Comparison of ENCODE assay signal across 10 mouse cellular contexts in genomic region chr7:139308140-139308895, GRCm38 (mm10).
A peak's percentile ranks its signal among the peaks of the same experiment; 100 is the strongest.
DNase-seq lines count a peak whose midpoint lies in the region; ATAC-seq and TF ChIP-seq lines count a peak whose summit lies in the region.
"Had no signal": no experiment of that assay in that cellular context is flagged by ENCODE, and none has a peak within 500 bp of the region (broad histone marks: within the 10 kb centered on the region; RNA-seq: fewer than 3 reads in every experiment).

No protein-coding gene starts in this region.

- H3K9me3 ChIP-seq in limb, embryonic 13.5 days, result no peaks in the 10 kb centered on the region
- H3K9me3 ChIP-seq in limb, embryonic 10.5 days (replicated peaks), result no peaks in the 10 kb centered on the region
- no peaks in the 10 kb centered on the region for H3K9me3 ChIP-seq in stomach, postnatal 0 days (ENCODE audit: control insufficient read depth, low read length)
- H3K9me3 ChIP-seq in forebrain, embryonic 14.5 days (replicated peaks; ENCODE audit: control insufficient read depth, low read length), result no peaks in the 10 kb centered on the region
- H3K9me3 ChIP-seq in forebrain, embryonic 15.5 days, result no peaks in the 10 kb centered on the region
- H3K9me3 ChIP-seq: hindbrain, embryonic 15.5 days had no signal

- TF ChIP-seq CTCF in heart, adult 2 months (IDR thresholded peaks at IDR 0.05), result peak; percentile 55
- peak; percentile 71 for TF ChIP-seq CTCF in stomach, postnatal 0 days (IDR thresholded peaks at IDR 0.05; ENCODE audit: low read depth)

- no peak overlapping the region for H3K9ac ChIP-seq in limb, embryonic 13.5 days
- peak overlapping the region; percentile 12; the same call in 1 of the 2 replicates for H3K9ac ChIP-seq in heart, adult 2 months (ENCODE audit: low read depth, low read length)
- no peak overlapping the region for H3K9ac ChIP-seq in stomach, postnatal 0 days (ENCODE audit: low read length)
- H3K9ac ChIP-seq in forebrain, embryonic 14.5 days (ENCODE audit: low read length), result no peak overlapping the region
- H3K9ac ChIP-seq in forebrain, embryonic 15.5 days (replicated peaks), result no peak overlapping the region
- H3K9ac ChIP-seq: hindbrain, embryonic 15.5 days had no signal

- no peaks in the 10 kb centered on the region for H3K36me3 ChIP-seq in limb, embryonic 13.5 days
- no peaks in the 10 kb centered on the region for H3K36me3 ChIP-seq in limb, embryonic 10.5 days
- 0 out of 2 replicates have a peak, but pooled peaks cover 2% of the 10 kb centered on the region for H3K36me3 ChIP-seq in heart, adult 2 months (ENCODE audit: control insufficient read depth, insufficient read depth, low read length)
- no peaks in the 10 kb centered on the region for H3K36me3 ChIP-seq in stomach, postnatal 0 days (ENCODE audit: control insufficient read depth, insufficient read depth, low read length)
- no peaks in the 10 kb centered on the region for H3K36me3 ChIP-seq in forebrain, embryonic 14.5 days (ENCODE audit: control insufficient read depth, insufficient read depth, low read length)
- no peaks in the 10 kb centered on the region for H3K36me3 ChIP-seq in forebrain, embryonic 15.5 days
- H3K36me3 ChIP-seq: hindbrain, embryonic 15.5 days had no signal

- WGBS in limb, embryonic 13.5 days, result 73% methylated on average over 8 of the region's 8 CpGs
- WGBS in limb, embryonic 10.5 days, result 82% methylated on average over 8 of the region's 8 CpGs
- WGBS in heart, adult 2 months, result 55% methylated on average over 8 of the region's 8 CpGs
- WGBS in stomach, postnatal 0 days, result 54% methylated on average over 8 of the region's 8 CpGs
- 80% methylated on average over 8 of the region's 8 CpGs for WGBS in forebrain, embryonic 14.5 days
- 75% methylated on average over 8 of the region's 8 CpGs for WGBS in forebrain, embryonic 15.5 days

- H3K79me2 ChIP-seq in heart, adult 2 months (replicated peaks; ENCODE audit: control insufficient read depth, insufficient read depth, low read length), result no peaks in the 10 kb centered on the region

- H3K4me3 ChIP-seq in limb, embryonic 13.5 days, result no peak overlapping the region
- H3K4me3 ChIP-seq in limb, embryonic 10.5 days, result no peak overlapping the region
- H3K4me3 ChIP-seq in heart, adult 2 months, result no peak overlapping the region
- H3K4me3 ChIP-seq in stomach, postnatal 0 days (ENCODE audit: low read depth, low read length), result no peak overlapping the region
- H3K4me3 ChIP-seq in forebrain, embryonic 14.5 days (ENCODE audit: low read depth, low read length), result no peak overlapping the region
- no peak overlapping the region for H3K4me3 ChIP-seq in forebrain, embryonic 15.5 days
- H3K4me3 ChIP-seq: hindbrain, embryonic 15.5 days; myocyte had no signal

- DNase-seq in limb, embryonic 10.5 days (ENCODE audit: low spot score), result no peak
- peak; percentile 70 for DNase-seq in cerebellum, adult 11-12 months
- DNase-seq in heart, adult 2 months, result peak; percentile 78 to 85
- peak; percentile 45 to 57 for DNase-seq in kidney, postnatal 25 days
- peak; percentile 37 for DNase-seq in stomach, postnatal 0 days (ENCODE audit: low spot score)
- no peak for DNase-seq in forebrain, embryonic 14.5 days (ENCODE audit: low spot score)

- intact Hi-C loops in heart, adult 2 months (cut with DNase I), result loop anchor here (2.0 kb wide), 1 partner anchor 126 kb away; no protein-coding TSS in a partner anchor

- no peaks in the 10 kb centered on the region for H3K27me3 ChIP-seq in limb, embryonic 13.5 days
- H3K27me3 ChIP-seq in limb, embryonic 10.5 days (ENCODE audit: low read depth, poor library complexity, severe bottlenecking), result peaks cover 17% of the 10 kb centered on the region
- no peaks in the 10 kb centered on the region for H3K27me3 ChIP-seq in heart, adult 2 months (ENCODE audit: control insufficient read depth, insufficient read depth, low read length)
- no peaks in the 10 kb centered on the region for H3K27me3 ChIP-seq in stomach, postnatal 0 days (ENCODE audit: control insufficient read depth, insufficient read depth, low read length)
- H3K27me3 ChIP-seq in forebrain, embryonic 14.5 days (replicated peaks; ENCODE audit: control insufficient read depth, insufficient read depth, low read length), result no peaks in the 10 kb centered on the region
- no peaks in the 10 kb centered on the region for H3K27me3 ChIP-seq in forebrain, embryonic 15.5 days
- H3K27me3 ChIP-seq: hindbrain, embryonic 15.5 days had no signal

- TF ChIP-seq EP300 in heart, adult 2 months (IDR thresholded peaks at IDR 0.05; ENCODE audit: insufficient read depth, low read depth, low read length), result 0 out of 2 replicates have a peak, but pooled peaks have one; percentile 62
- TF ChIP-seq EP300 in stomach, postnatal 0 days (optimal IDR thresholded peaks at IDR 0.05), result no peak

- no peak overlapping the region for H3K4me2 ChIP-seq in limb, embryonic 13.5 days (replicated peaks)
- H3K4me2 ChIP-seq in stomach, postnatal 0 days (replicated peaks; ENCODE audit: low read depth), result no peak overlapping the region
- no peak overlapping the region for H3K4me2 ChIP-seq in forebrain, embryonic 14.5 days (ENCODE audit: low read length)
- H3K4me2 ChIP-seq in forebrain, embryonic 15.5 days (replicated peaks), result no peak overlapping the region
- H3K4me2 ChIP-seq: hindbrain, embryonic 15.5 days had no signal

- H3K27ac ChIP-seq in limb, embryonic 13.5 days, result no peak overlapping the region
- H3K27ac ChIP-seq in limb, embryonic 10.5 days, result no peak overlapping the region
- peak overlapping the region; percentile 64 for H3K27ac ChIP-seq in heart, adult 2 months
- peak overlapping the region; percentile 78 for H3K27ac ChIP-seq in stomach, postnatal 0 days (replicated peaks)
- H3K27ac ChIP-seq in forebrain, embryonic 14.5 days (ENCODE audit: low read depth, low read length), result no peak overlapping the region
- H3K27ac ChIP-seq in forebrain, embryonic 15.5 days (replicated peaks), result no peak overlapping the region
- H3K27ac ChIP-seq: hindbrain, embryonic 15.5 days had no signal

- ATAC-seq in limb, embryonic 13.5 days (ENCODE audit: low FRiP score, low read depth), result 0 out of 2 replicates have a peak, but pooled peaks have one; percentile 16
- ATAC-seq in stomach, postnatal 0 days (ENCODE audit: low FRiP score, low TSS enrichment), result peak; percentile 35; the same call in 1 of the 2 replicates
- no peak for ATAC-seq in forebrain, embryonic 14.5 days
- no peak for ATAC-seq in forebrain, embryonic 15.5 days (replicated peaks)

- H3K4me1 ChIP-seq in limb, embryonic 13.5 days, result peaks cover 18% of the 10 kb centered on the region
- peaks cover 20% of the 10 kb centered on the region for H3K4me1 ChIP-seq in limb, embryonic 10.5 days
- H3K4me1 ChIP-seq in heart, adult 2 months (ENCODE audit: control insufficient read depth, insufficient read depth, low read length), result peaks cover 15% of the 10 kb centered on the region
- H3K4me1 ChIP-seq in stomach, postnatal 0 days (replicated peaks; ENCODE audit: control insufficient read depth, insufficient read depth), result 0 out of 2 replicates have a peak, but pooled peaks cover 2% of the 10 kb centered on the region
- peaks cover 2% of the 10 kb centered on the region; the same call in 1 of the 2 replicates for H3K4me1 ChIP-seq in forebrain, embryonic 14.5 days (ENCODE audit: control insufficient read depth, insufficient read depth, low read length)
- peaks cover 6% of the 10 kb centered on the region for H3K4me1 ChIP-seq in forebrain, embryonic 15.5 days

- TF ChIP-seq POLR2A in heart, adult 2 months (IDR thresholded peaks at IDR 0.05; ENCODE audit: insufficient read depth, low read depth, low read length), result no peak

Comparison
In these comparisons a context has a peak if more than half of its experiments do, and no peak if none do; other contexts are left out.
1. ATAC-seq: peak in limb, embryonic 13.5 days (single experiment) and stomach, postnatal 0 days (single experiment); none in forebrain, embryonic 14.5 days (single experiment) and forebrain, embryonic 15.5 days (single experiment).
2. H3K27ac ChIP-seq: peak in heart, adult 2 months (single experiment) and stomach, postnatal 0 days (single experiment); none in limb, embryonic 13.5 days (single experiment), limb, embryonic 10.5 days (single experiment), forebrain, embryonic 14.5 days (single experiment) and forebrain, embryonic 15.5 days (single experiment).
3. DNase-seq: peak in cerebellum, adult 11-12 months (single experiment), heart, adult 2 months (2 of 2), kidney, postnatal 25 days (2 of 2) and stomach, postnatal 0 days (single experiment); none in limb, embryonic 10.5 days (single experiment) and forebrain, embryonic 14.5 days (single experiment).